Comparison of ENCODE assay signal across 23 mouse cellular contexts in genomic region chr7:65915821-65916220, GRCm38 (mm10). TPM values are rescaled to one million over a fixed set of nuclear protein-coding genes. Genes with fewer than 3 reads are reported as not detected.
"Had no signal": no experiment of that assay in that cellular context is flagged by ENCODE, and none has a peak within 500 bp of the region (broad histone marks: within the 10 kb centered on the region; RNA-seq: fewer than 3 reads in every experiment).

No protein-coding gene starts in this region.

- DNase-seq: kidney, adult 18-20 months; kidney, adult 9 months; kidney, postnatal 14 days; kidney, postnatal 4 days; lung, adult 2 months; lung, postnatal 14 days; lung, postnatal 4 days; retina, postnatal 1 day; right cerebral cortex, postnatal 25 days; spleen, adult 18-20 months; thymus, postnatal 25 days had no signal

- H3K27me3 ChIP-seq: limb, embryonic 13.5 days; midbrain, embryonic 12.5 days; midbrain, embryonic 15.5 days; neural tube, embryonic 13.5 days; stomach, embryonic 15.5 days had no signal

- H3K36me3 ChIP-seq: limb, embryonic 10.5 days; limb, embryonic 13.5 days; midbrain, embryonic 12.5 days; midbrain, embryonic 15.5 days; neural tube, embryonic 13.5 days; stomach, embryonic 15.5 days had no signal

- H3K9ac ChIP-seq: limb, embryonic 13.5 days; liver, embryonic 14.5 days; midbrain, embryonic 12.5 days; midbrain, embryonic 15.5 days; neural tube, embryonic 13.5 days; stomach, embryonic 15.5 days had no signal

- H3K27ac ChIP-seq: limb, embryonic 10.5 days; limb, embryonic 13.5 days; liver, embryonic 14.5 days; midbrain, embryonic 12.5 days; midbrain, embryonic 15.5 days; neural tube, embryonic 13.5 days; stomach, embryonic 15.5 days had no signal

- H3K4me1 ChIP-seq: midbrain, embryonic 15.5 days; neural tube, embryonic 13.5 days; stomach, embryonic 15.5 days had no signal

- H3K9me3 ChIP-seq: limb, embryonic 10.5 days; limb, embryonic 13.5 days; midbrain, embryonic 12.5 days; midbrain, embryonic 15.5 days; neural tube, embryonic 13.5 days; stomach, embryonic 15.5 days had no signal

- H3K4me3 ChIP-seq: limb, embryonic 10.5 days; limb, embryonic 13.5 days; midbrain, embryonic 12.5 days; midbrain, embryonic 15.5 days; myocyte; neural tube, embryonic 13.5 days; stomach, embryonic 15.5 days had no signal

- ATAC-seq: inflammation-experienced regulatory T-cells, adult 6 months; midbrain, embryonic 15.5 days had no signal

- H3K4me2 ChIP-seq: limb, embryonic 13.5 days; midbrain, embryonic 12.5 days; midbrain, embryonic 15.5 days; neural tube, embryonic 13.5 days; stomach, embryonic 15.5 days had no signal

RNA-seq across cellular contexts. Expression of gene Pcsk6, which starts 54.3 kb away (rescaled TPM):
- total RNA-seq: megakaryocyte progenitor cell, adult 5-6 weeks; monocyte, adult 5-6 weeks; neutrophil, adult 5-6 weeks had no signal
- polyA plus RNA-seq: inflammation-experienced regulatory T-cells, adult 6 months had no signal
